Comparison of ENCODE assay signal across 8 mouse cellular contexts in the genomic region with DNA sequence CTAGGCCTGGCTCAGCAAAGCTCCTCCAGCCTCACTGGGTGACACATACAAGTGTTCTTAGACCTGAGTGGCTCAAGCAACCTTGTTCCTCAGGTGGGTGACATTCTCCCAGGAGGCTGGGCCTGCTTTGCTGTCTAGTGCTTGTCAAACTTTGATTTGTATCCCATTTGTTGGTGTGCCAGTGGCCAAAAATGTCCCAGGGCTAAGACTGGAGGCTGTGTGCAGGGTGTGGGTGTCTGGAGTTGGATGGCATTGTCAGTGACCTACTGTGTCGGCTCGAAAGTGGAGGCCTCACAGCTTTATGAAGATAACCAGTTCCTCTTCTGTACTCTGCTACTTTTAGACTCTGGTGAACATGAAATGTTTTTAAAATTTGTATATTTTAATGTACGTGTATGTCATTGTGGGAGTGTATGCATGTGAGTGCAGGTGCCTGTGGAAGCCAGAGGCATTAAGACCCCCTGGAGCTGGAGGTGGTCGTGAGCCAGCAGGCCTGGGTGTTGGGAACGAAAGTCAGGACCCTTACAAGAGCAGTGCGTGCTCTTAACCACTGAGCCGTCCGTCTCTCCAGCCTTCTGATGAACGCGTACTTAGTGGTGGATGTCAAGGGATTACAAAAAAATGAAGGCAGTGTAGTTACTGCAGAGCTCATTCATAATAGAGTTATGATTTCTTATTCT. TPM values are rescaled to one million over a fixed set of nuclear protein-coding genes. Genes with fewer than 3 reads are reported as not detected.
DNase-seq lines count a peak whose midpoint lies in the region; ATAC-seq and TF ChIP-seq lines count a peak whose summit lies in the region.

No protein-coding gene starts in this region.

- peaks cover 19% of the 10 kb centered on the region for H3K4me1 ChIP-seq in midbrain, embryonic 11.5 days (ENCODE audit: control insufficient read depth, insufficient read depth, low read length)
- peaks cover 52% of the 10 kb centered on the region for H3K4me1 ChIP-seq in midbrain, embryonic 10.5 days
- peaks cover 16% of the 10 kb centered on the region for H3K4me1 ChIP-seq in hindbrain, postnatal 0 days (ENCODE audit: insufficient read depth, low read length)
- peaks cover 55% of the 10 kb centered on the region for H3K4me1 ChIP-seq in olfactory bulb, adult 2 months (ENCODE audit: control insufficient read depth, insufficient read depth, low read length)

- H3K36me3 ChIP-seq in midbrain, embryonic 11.5 days (ENCODE audit: control insufficient read depth, insufficient read depth, low read length) = peaks cover 3% of the 10 kb centered on the region; the same call in 1 of the 2 replicates
- H3K36me3 ChIP-seq in midbrain, embryonic 10.5 days = peaks cover 15% of the 10 kb centered on the region
- peaks cover 7% of the 10 kb centered on the region for H3K36me3 ChIP-seq in hindbrain, postnatal 0 days (ENCODE audit: insufficient read depth, low read length)

- no peak overlapping the region for H3K27ac ChIP-seq in midbrain, embryonic 11.5 days (ENCODE audit: low read depth, low read length)
- no peak overlapping the region for H3K27ac ChIP-seq in midbrain, embryonic 10.5 days (replicated peaks)
- peak overlapping the region; percentile 81 for H3K27ac ChIP-seq in hindbrain, postnatal 0 days
- peak overlapping the region; percentile 89 for H3K27ac ChIP-seq in olfactory bulb, adult 2 months (ENCODE audit: insufficient read depth, low read depth, low read length)

- no peak for TF ChIP-seq CTCF in hindbrain, postnatal 0 days (IDR thresholded peaks at IDR 0.05; ENCODE audit: low read depth)
- TF ChIP-seq CTCF in olfactory bulb, adult 2 months (IDR thresholded peaks at IDR 0.05; ENCODE audit: insufficient read depth, low read depth, low read length) = no peak

- 85% methylated on average over 10 of the region's 10 CpGs for WGBS in midbrain, embryonic 11.5 days
- 89% methylated on average over 10 of the region's 10 CpGs for WGBS in midbrain, embryonic 10.5 days
- WGBS in hindbrain, postnatal 0 days = 48% methylated on average over 10 of the region's 10 CpGs
- 47% methylated on average over 10 of the region's 10 CpGs for WGBS in olfactory bulb, adult 2 months

- no peaks in the 10 kb centered on the region for H3K9me3 ChIP-seq in midbrain, embryonic 11.5 days (ENCODE audit: control insufficient read depth, low read length)
- H3K9me3 ChIP-seq in midbrain, embryonic 10.5 days (replicated peaks) = no peaks in the 10 kb centered on the region
- no peaks in the 10 kb centered on the region for H3K9me3 ChIP-seq in hindbrain, postnatal 0 days (ENCODE audit: low read length)

- no peaks in the 10 kb centered on the region for H3K27me3 ChIP-seq in midbrain, embryonic 11.5 days (ENCODE audit: control insufficient read depth, insufficient read depth, low read length)
- H3K27me3 ChIP-seq in midbrain, embryonic 10.5 days (ENCODE audit: low read depth, poor library complexity, severe bottlenecking) = 0 out of 2 replicates have a peak, but pooled peaks cover 3% of the 10 kb centered on the region
- no peaks in the 10 kb centered on the region for H3K27me3 ChIP-seq in hindbrain, postnatal 0 days (ENCODE audit: insufficient read depth, low read length)

- no peak overlapping the region for H3K4me2 ChIP-seq in midbrain, embryonic 11.5 days
- H3K4me2 ChIP-seq in hindbrain, postnatal 0 days (ENCODE audit: low read depth, low read length) = no peak overlapping the region

- no peak overlapping the region for H3K4me3 ChIP-seq in midbrain, embryonic 11.5 days (ENCODE audit: low read depth, low read length)
- H3K4me3 ChIP-seq in midbrain, embryonic 10.5 days = no peak overlapping the region
- no peak overlapping the region for H3K4me3 ChIP-seq in hindbrain, postnatal 0 days (ENCODE audit: low read length)
- H3K4me3 ChIP-seq in olfactory bulb, adult 2 months (ENCODE audit: insufficient read depth, low read depth, low read length) = no peak overlapping the region

- TF ChIP-seq POLR2A in olfactory bulb, adult 2 months (IDR thresholded peaks at IDR 0.05; ENCODE audit: insufficient read depth, low read depth, low read length) = no peak

- ATAC-seq in CD4-positive, CD25-positive, alpha-beta regulatory T cell, adult 4 months = no peak
- ATAC-seq in midbrain, embryonic 11.5 days (ENCODE audit: low FRiP score) = no peak
- peak; percentile 42; the same call in 1 of the 2 replicates for ATAC-seq in hindbrain, postnatal 0 days

- H3K9ac ChIP-seq in midbrain, embryonic 11.5 days (ENCODE audit: low read length) = no peak overlapping the region
- H3K9ac ChIP-seq in hindbrain, postnatal 0 days (replicated peaks; ENCODE audit: low read length) = peak overlapping the region; percentile 24; the same call in 1 of the 2 replicates

- DNase-seq in CD4-positive, CD25-positive, alpha-beta regulatory T cell, adult 2 months (ENCODE audit: low read depth, low spot score) = peak; percentile 27
- peak; percentile 76 for DNase-seq in midbrain, embryonic 11.5 days (ENCODE audit: low spot score, missing footprints)
- no peak for DNase-seq in midbrain, embryonic 10.5 days (ENCODE audit: low spot score)
- no peak for DNase-seq in hindbrain, postnatal 0 days (ENCODE audit: low spot score)
- no peak for DNase-seq in ovary, postnatal 36 days (ENCODE audit: low spot score)
- DNase-seq in frontal cortex, postnatal 25 days (ENCODE audit: low spot score in 2 of 2) = no peak

RNA-seq across cellular contexts. Expression of a gene that starts 12.9 kb away (rescaled TPM):
- polyA plus RNA-seq in CD4-positive, CD25-positive, alpha-beta regulatory T cell, adult 4 months (2017; shearing (Covaris generic)) = 10 to 100 TPM; 38.3 to 46.1 TPM
- polyA plus RNA-seq in midbrain, embryonic 11.5 days (2014; fragmentation: Nextera tagmentation; extraction: Ambion mirVana) = 30.1 and 32.1 TPM in 2 replicates
- 33.1 and 34.9 TPM in 2 replicates for polyA plus RNA-seq in midbrain, embryonic 10.5 days (2016; fragmentation: Nextera tagmentation; extraction: Ambion mirVana)
- total RNA-seq in hindbrain, postnatal 0 days (2014; rRNA removed) = 16.0 and 18.2 TPM in 2 replicates
- 29.0 and 30.3 TPM in 2 replicates for polyA plus RNA-seq in hindbrain, postnatal 0 days (2015; fragmentation: Nextera tagmentation; extraction: Ambion mirVana)
- polyA plus RNA-seq in olfactory bulb, adult 2 months (2012; ENCODE audit: insufficient read depth, insufficient read length, low replicate concordance, missing spikeins) = not detected in 2 replicates

RNA-seq across cellular contexts. Expression of a gene that starts 24.7 kb away (rescaled TPM):
- polyA plus RNA-seq in CD4-positive, CD25-positive, alpha-beta regulatory T cell, adult 4 months (2017; shearing (Covaris generic)) = not detected
- 0.15 TPM in 1 of 2 replicates, not detected in the other for polyA plus RNA-seq in midbrain, embryonic 11.5 days (2014; fragmentation: Nextera tagmentation; extraction: Ambion mirVana)
- polyA plus RNA-seq in midbrain, embryonic 10.5 days (2016; fragmentation: Nextera tagmentation; extraction: Ambion mirVana) = 0.16 TPM in 1 of 2 replicates, not detected in the other
- total RNA-seq in hindbrain, postnatal 0 days (2014; rRNA removed) = 1.0 and 6.5 TPM in 2 replicates
- 2.2 and 2.6 TPM in 2 replicates for polyA plus RNA-seq in hindbrain, postnatal 0 days (2015; fragmentation: Nextera tagmentation; extraction: Ambion mirVana)
- not detected in 2 replicates for polyA plus RNA-seq in olfactory bulb, adult 2 months (2012; ENCODE audit: insufficient read depth, insufficient read length, low replicate concordance, missing spikeins)

RNA-seq across cellular contexts. Expression of a gene that starts 53.3 kb away (rescaled TPM):
- polyA plus RNA-seq in CD4-positive, CD25-positive, alpha-beta regulatory T cell, adult 4 months (2017; shearing (Covaris generic)) = 1 to 10 TPM; 1.4 to 2.0 TPM
- 11.7 and 17.2 TPM in 2 replicates for polyA plus RNA-seq in midbrain, embryonic 11.5 days (2014; fragmentation: Nextera tagmentation; extraction: Ambion mirVana)
- polyA plus RNA-seq in midbrain, embryonic 10.5 days (2016; fragmentation: Nextera tagmentation; extraction: Ambion mirVana) = 10.1 and 10.8 TPM in 2 replicates
- 123 and 127 TPM in 2 replicates for total RNA-seq in hindbrain, postnatal 0 days (2014; rRNA removed)
- polyA plus RNA-seq in hindbrain, postnatal 0 days (2015; fragmentation: Nextera tagmentation; extraction: Ambion mirVana) = 23.0 and 23.6 TPM in 2 replicates
- polyA plus RNA-seq in olfactory bulb, adult 2 months (2012; ENCODE audit: insufficient read depth, insufficient read length, low replicate concordance, missing spikeins) = not detected in 2 replicates

Comparison
In these comparisons a context has a peak if more than half of its experiments do, and no peak if none do; other contexts are left out.
1. DNase-seq: peak in CD4-positive, CD25-positive, alpha-beta regulatory T cell, adult 2 months (single experiment) and midbrain, embryonic 11.5 days (single experiment); none in midbrain, embryonic 10.5 days (single experiment), hindbrain, postnatal 0 days (single experiment), ovary, postnatal 36 days (single experiment) and frontal cortex, postnatal 25 days (0 of 2).
2. H3K27ac ChIP-seq: peak in hindbrain, postnatal 0 days (single experiment) and olfactory bulb, adult 2 months (single experiment); none in midbrain, embryonic 11.5 days (single experiment) and midbrain, embryonic 10.5 days (single experiment).
3. RNA of a gene that starts 12.9 kb away (polyA plus RNA-seq): 38.3 to 46.1 TPM in CD4-positive, CD25-positive, alpha-beta regulatory T cell, adult 4 months, 33.1 to 34.9 TPM in midbrain, embryonic 10.5 days, 30.1 to 32.1 TPM in midbrain, embryonic 11.5 days and 29.0 to 30.3 TPM in hindbrain, postnatal 0 days; not detected in olfactory bulb, adult 2 months; every median in the first group is over 10 times any median in the second.